In the genomic region with DNA sequence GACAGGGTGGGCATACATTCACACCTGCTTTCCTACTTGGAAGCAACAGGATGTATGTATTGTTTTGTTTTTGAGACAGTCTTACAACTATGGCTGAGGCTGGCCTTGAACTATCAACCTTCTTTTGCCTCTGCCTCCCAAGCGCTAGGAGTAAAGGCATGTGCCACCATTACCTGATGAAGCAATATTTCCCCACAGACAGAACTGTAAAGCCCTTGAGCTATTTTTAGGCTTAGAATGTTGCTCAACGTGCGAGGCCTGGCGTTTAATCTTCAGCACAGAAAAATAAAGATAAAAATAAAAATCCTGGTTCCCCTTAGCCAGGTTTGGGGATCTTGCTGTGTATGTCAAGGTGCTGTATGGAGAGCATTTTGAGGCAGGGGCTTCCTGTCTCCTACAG, we compare ENCODE assay signal across 31 mouse cellular contexts. TPM values are rescaled to one million over a fixed set of nuclear protein-coding genes. Genes with fewer than 3 reads are reported as not detected.
DNase-seq lines count a peak whose midpoint lies in the region; ATAC-seq and TF ChIP-seq lines count a peak whose summit lies in the region.
"Had no signal": no experiment of that assay in that cellular context is flagged by ENCODE, and none has a peak within 500 bp of the region (broad histone marks: within the 10 kb centered on the region; RNA-seq: fewer than 3 reads in every experiment).

No protein-coding gene starts in this region.

- H3K27ac ChIP-seq in liver, embryonic 15.5 days (replicated peaks) = 0 out of 2 replicates have a peak overlapping the region, but pooled peaks have one; percentile 16
- H3K27ac ChIP-seq in liver, embryonic 11.5 days (ENCODE audit: low read depth, low read length) = no peak overlapping the region
- 0 out of 2 replicates have a peak overlapping the region, but pooled peaks have one; percentile 44 for H3K27ac ChIP-seq in liver, postnatal 0 days (ENCODE audit: low read depth)
- H3K27ac ChIP-seq: forebrain, embryonic 10.5 days; hindbrain, embryonic 10.5 days; hindbrain, postnatal 0 days; limb, embryonic 15.5 days; lung, embryonic 15.5 days had no signal

- no peak for ATAC-seq in liver, embryonic 15.5 days (ENCODE audit: insufficient read depth)
- no peak for ATAC-seq in liver, embryonic 11.5 days (replicated peaks; ENCODE audit: low FRiP score)
- ATAC-seq in liver, postnatal 0 days = peak; percentile 43; the same call in 1 of the 2 replicates
- ATAC-seq: CD4-positive, CD25-positive, alpha-beta regulatory T cell, adult 4 months; forebrain, postnatal 0 days; hindbrain, postnatal 0 days; Patski had no signal

- H3K27me3 ChIP-seq in liver, embryonic 15.5 days = no peaks in the 10 kb centered on the region
- no peaks in the 10 kb centered on the region for H3K27me3 ChIP-seq in liver, embryonic 11.5 days (replicated peaks; ENCODE audit: control insufficient read depth, insufficient read depth, low read length)
- no peaks in the 10 kb centered on the region for H3K27me3 ChIP-seq in liver, postnatal 0 days (ENCODE audit: insufficient read depth, low read length)
- H3K27me3 ChIP-seq: limb, embryonic 15.5 days; lung, embryonic 15.5 days; Patski had no signal

- no peak for TF ChIP-seq CTCF in liver, postnatal 0 days (IDR thresholded peaks at IDR 0.05; ENCODE audit: low read depth)

- H3K4me3 ChIP-seq in liver, embryonic 15.5 days (replicated peaks) = no peak overlapping the region
- no peak overlapping the region for H3K4me3 ChIP-seq in liver, embryonic 11.5 days (ENCODE audit: low read depth, low read length)
- H3K4me3 ChIP-seq in liver, postnatal 0 days (ENCODE audit: low read depth, low read length) = no peak overlapping the region
- H3K4me3 ChIP-seq: forebrain, embryonic 10.5 days; hindbrain, embryonic 10.5 days; limb, embryonic 15.5 days; lung, embryonic 15.5 days had no signal

- no peaks in the 10 kb centered on the region for H3K9me3 ChIP-seq in liver, embryonic 15.5 days (replicated peaks)
- no peaks in the 10 kb centered on the region for H3K9me3 ChIP-seq in liver, embryonic 11.5 days (ENCODE audit: control insufficient read depth, low read length)
- no peaks in the 10 kb centered on the region for H3K9me3 ChIP-seq in liver, postnatal 0 days (ENCODE audit: low read length)
- H3K9me3 ChIP-seq: forebrain, embryonic 10.5 days; hindbrain, embryonic 10.5 days; limb, embryonic 15.5 days; lung, embryonic 15.5 days had no signal

- DNase-seq in adrenal gland, adult 2 months = peak; percentile 43
- no peak for DNase-seq in adrenal gland, postnatal 4 days (ENCODE audit: low spot score in 2 of 2)
- no peak for DNase-seq in liver, embryonic 11.5 days (ENCODE audit: low spot score)
- DNase-seq in adipocyte (ENCODE audit: low spot score) = peak; percentile 54
- DNase-seq in liver, postnatal 0 days = no peak
- no peak for DNase-seq in frontal cortex, postnatal 14 days (ENCODE audit: low spot score in 2 of 2)
- DNase-seq: cerebellum, adult 18-20 months; cerebellum, postnatal 14 days; forebrain, postnatal 0 days; gastrocnemius, postnatal 36 days; heart, postnatal 10 days; kidney, adult 18-20 months; kidney, postnatal 10 days; left cerebral cortex, postnatal 4 days; right cerebral cortex, postnatal 4 days; thymus, postnatal 14 days had no signal

- no peak overlapping the region for H3K4me2 ChIP-seq in liver, embryonic 15.5 days
- H3K4me2 ChIP-seq in liver, embryonic 11.5 days = no peak overlapping the region
- no peak overlapping the region for H3K4me2 ChIP-seq in liver, postnatal 0 days (ENCODE audit: low read depth, low read length)
- H3K4me2 ChIP-seq: limb, embryonic 15.5 days; lung, embryonic 15.5 days; midbrain, embryonic 11.5 days had no signal

- peaks cover 33% of the 10 kb centered on the region for H3K4me1 ChIP-seq in liver, embryonic 15.5 days (replicated peaks)
- peaks cover 6% of the 10 kb centered on the region for H3K4me1 ChIP-seq in liver, embryonic 11.5 days (replicated peaks; ENCODE audit: control insufficient read depth, insufficient read depth, low read length)
- H3K4me1 ChIP-seq in liver, postnatal 0 days (ENCODE audit: insufficient read depth) = peaks cover 9% of the 10 kb centered on the region; the same call in 1 of the 2 replicates
- H3K4me1 ChIP-seq: forebrain, embryonic 10.5 days; hindbrain, embryonic 10.5 days; limb, embryonic 15.5 days; lung, embryonic 15.5 days had no signal

- no peak overlapping the region for H3K9ac ChIP-seq in liver, embryonic 15.5 days
- H3K9ac ChIP-seq in liver, embryonic 11.5 days (ENCODE audit: low read depth, low read length) = no peak overlapping the region
- no peak overlapping the region for H3K9ac ChIP-seq in liver, postnatal 0 days (replicated peaks)
- H3K9ac ChIP-seq: forebrain, postnatal 0 days; limb, embryonic 15.5 days; lung, embryonic 15.5 days had no signal

- no peak for TF ChIP-seq EP300 in liver, postnatal 0 days (IDR thresholded peaks at IDR 0.05; ENCODE audit: low read depth)

- 43% methylated on average over 4 of the region's 4 CpGs for WGBS in liver, embryonic 15.5 days (ENCODE audit: insufficient replicate concordance)
- WGBS in liver, embryonic 11.5 days = 61% methylated on average over 4 of the region's 4 CpGs
- 33% methylated on average over 4 of the region's 4 CpGs for WGBS in liver, postnatal 0 days (ENCODE audit: insufficient replicate concordance)

- no peaks in the 10 kb centered on the region for H3K36me3 ChIP-seq in liver, embryonic 15.5 days (replicated peaks)
- H3K36me3 ChIP-seq in liver, embryonic 11.5 days (ENCODE audit: control insufficient read depth, insufficient read depth, low read length) = no peaks in the 10 kb centered on the region
- H3K36me3 ChIP-seq in liver, postnatal 0 days (replicated peaks; ENCODE audit: insufficient read depth, low read length) = no peaks in the 10 kb centered on the region
- H3K36me3 ChIP-seq: forebrain, embryonic 10.5 days; hindbrain, embryonic 10.5 days; limb, embryonic 15.5 days; lung, embryonic 15.5 days had no signal

RNA-seq across cellular contexts. Expression of a gene that starts 11.2 kb away (rescaled TPM):
- total RNA-seq in adrenal gland, adult 2 months (2021) = 100 to 1,000 TPM; 116 to 132 TPM
- 55.2 and 65.0 TPM in 2 replicates for polyA plus RNA-seq in adrenal gland, adult 2 months (2012; rRNA removed)
- 10 to 100 TPM; 73.1 to 89.5 TPM for total RNA-seq in adrenal gland, postnatal 4 days (2021)
- polyA plus RNA-seq in liver, embryonic 15.5 days (2015; fragmentation: Nextera tagmentation; extraction: Ambion mirVana) = 39.7 and 43.9 TPM in 2 replicates
- 51.2 and 55.4 TPM in 2 replicates for polyA plus RNA-seq in liver, embryonic 11.5 days (2014; fragmentation: Nextera tagmentation; extraction: Ambion mirVana)
- 15.0 and 16.3 TPM in 2 replicates for polyA plus RNA-seq in liver, postnatal 0 days (2015; fragmentation: Nextera tagmentation; extraction: Ambion mirVana)

RNA-seq across cellular contexts. Expression of a gene that starts 14.2 kb away (rescaled TPM):
- total RNA-seq in adrenal gland, adult 2 months (2021) = not detected
- polyA plus RNA-seq in adrenal gland, adult 2 months (2012; rRNA removed) = 0.06 and 0.19 TPM in 2 replicates
- total RNA-seq in adrenal gland, postnatal 4 days (2021) = under 1 TPM; 0.23 to 0.59 TPM
- polyA plus RNA-seq in liver, embryonic 15.5 days (2015; fragmentation: Nextera tagmentation; extraction: Ambion mirVana) = 0.05 TPM in 2 replicates
- polyA plus RNA-seq in liver, embryonic 11.5 days (2014; fragmentation: Nextera tagmentation; extraction: Ambion mirVana) = 0.10 TPM in 1 of 2 replicates, not detected in the other
- 0.04 TPM in 1 of 2 replicates, not detected in the other for polyA plus RNA-seq in liver, postnatal 0 days (2015; fragmentation: Nextera tagmentation; extraction: Ambion mirVana)
- total RNA-seq: adrenal gland, postnatal 36 days; forebrain, postnatal 0 days; gastrocnemius, postnatal 36 days; heart, postnatal 10 days; hindbrain, postnatal 0 days; layer of hippocampus, postnatal 14 days; left cerebral cortex, postnatal 4 days; megakaryocyte progenitor cell, adult 5-6 weeks; midbrain, postnatal 0 days had no signal
- polyA plus RNA-seq: CD4-positive, CD25-positive, alpha-beta regulatory T cell, adult 4 months; hindbrain, embryonic 10.5 days; midbrain, embryonic 11.5 days; neural tube, embryonic 14.5 days; stomach, embryonic 14.5 days had no signal

RNA-seq across cellular contexts. Expression of a gene that starts 32.7 kb away (rescaled TPM):
- 100 to 1,000 TPM; 172 to 181 TPM for total RNA-seq in adrenal gland, adult 2 months (2021)
- polyA plus RNA-seq in adrenal gland, adult 2 months (2012; rRNA removed) = 118 and 132 TPM in 2 replicates
- 100 to 1,000 TPM in 1 of 2 experiments, 10 to 100 TPM in 1; 93.9 to 111 TPM for total RNA-seq in adrenal gland, postnatal 4 days (2021)
- polyA plus RNA-seq in liver, embryonic 15.5 days (2015; fragmentation: Nextera tagmentation; extraction: Ambion mirVana) = 11.9 and 14.3 TPM in 2 replicates
- polyA plus RNA-seq in liver, embryonic 11.5 days (2014; fragmentation: Nextera tagmentation; extraction: Ambion mirVana) = 34.2 and 36.0 TPM in 2 replicates
- 14.4 and 16.3 TPM in 2 replicates for polyA plus RNA-seq in liver, postnatal 0 days (2015; fragmentation: Nextera tagmentation; extraction: Ambion mirVana)

RNA-seq across cellular contexts. Expression of a gene that starts 59.2 kb away (rescaled TPM):
- total RNA-seq in adrenal gland, adult 2 months (2021) = 1 to 10 TPM; 5.6 to 5.8 TPM
- 4.2 and 4.3 TPM in 2 replicates for polyA plus RNA-seq in adrenal gland, adult 2 months (2012; rRNA removed)
- total RNA-seq in adrenal gland, postnatal 4 days (2021) = 10 to 100 TPM in 1 of 2 experiments, 1 to 10 TPM in 1; 7.4 to 10.1 TPM
- polyA plus RNA-seq in liver, embryonic 15.5 days (2015; fragmentation: Nextera tagmentation; extraction: Ambion mirVana) = 0.81 and 0.97 TPM in 2 replicates
- polyA plus RNA-seq in liver, embryonic 11.5 days (2014; fragmentation: Nextera tagmentation; extraction: Ambion mirVana) = 6.5 and 7.5 TPM in 2 replicates
- 0.89 and 1.1 TPM in 2 replicates for polyA plus RNA-seq in liver, postnatal 0 days (2015; fragmentation: Nextera tagmentation; extraction: Ambion mirVana)

Comparison
In these comparisons a context has a peak if more than half of its experiments do, and no peak if none do; other contexts are left out.
1. DNase-seq: peak in adrenal gland, adult 2 months (single experiment) and adipocyte (single experiment); none in adrenal gland, postnatal 4 days (0 of 2), liver, embryonic 11.5 days (single experiment), liver, postnatal 0 days (single experiment) and frontal cortex, postnatal 14 days (0 of 2).